Mouse (Mus musculus): ENCODE measurements at regions not wholly inside any gene's neighbourhood (a gene's known extent, or its start where the extent isn't known, plus 50 kb on each side); places are given as distances from the start of the nearest gene placed in this dataset.

GRCm38 (mm10) chr2:7840612-7841011, 331.2 kb upstream of the Celf2 start:
- Histone ChIP-seq H3K27me3 (ENCODE audit: control insufficient read depth, insufficient read depth, low read length) (no peaks in the 10 kb centered on the region), H3K27ac (ENCODE audit: low read depth, low read length) (no peak overlapping the region), H3K4me2 (no peak overlapping the region), H3K9me3 (ENCODE audit: control insufficient read depth, low read length) (no peaks in the 10 kb centered on the region), H3K9ac (ENCODE audit: low read length) (no peak overlapping the region), H3K4me3 (ENCODE audit: low read depth, low read length) (no peak overlapping the region), H3K4me1 (ENCODE audit: control insufficient read depth, insufficient read depth, low read length) (no peaks in the 10 kb centered on the region), H3K36me3 (ENCODE audit: control insufficient read depth, insufficient read depth, low read length) (no peaks in the 10 kb centered on the region)
- 91% methylated on average over 1 of the region's 1 CpGs for WGBS
- ATAC-seq (ENCODE audit: low FRiP score) (no peak), DNase-seq (ENCODE audit: low spot score, missing footprints) (no peak)

GRCm38 (mm10) chr2:7837877-7838276, 328.5 kb upstream of the Celf2 start:
- Histone ChIP-seq H3K9me3 (ENCODE audit: control insufficient read depth, low read length) (no peaks in the 10 kb centered on the region), H3K36me3 (ENCODE audit: control insufficient read depth, insufficient read depth, low read length) (no peaks in the 10 kb centered on the region), H3K27me3 (ENCODE audit: control insufficient read depth, insufficient read depth, low read length) (no peaks in the 10 kb centered on the region), H3K4me1 (ENCODE audit: control insufficient read depth, insufficient read depth, low read length) (no peaks in the 10 kb centered on the region), H3K9ac (ENCODE audit: low read length) (no peak overlapping the region), H3K4me2 (no peak overlapping the region), H3K4me3 (ENCODE audit: low read depth, low read length) (no peak overlapping the region), H3K27ac (ENCODE audit: low read depth, low read length) (no peak overlapping the region)
- no peak for ATAC-seq (ENCODE audit: low FRiP score)
- DNase-seq (ENCODE audit: low spot score, missing footprints): no peak
- WGBS: 76% methylated on average over 3 of the region's 3 CpGs

- Histone ChIP-seq H3K4me2 (no peak overlapping the region), H3K9me3 (ENCODE audit: control insufficient read depth, low read length) (no peaks in the 10 kb centered on the region), H3K36me3 (ENCODE audit: control insufficient read depth, insufficient read depth, low read length) (no peaks in the 10 kb centered on the region), H3K9ac (ENCODE audit: low read length) (no peak overlapping the region), H3K4me1 (ENCODE audit: control insufficient read depth, insufficient read depth, low read length) (no peaks in the 10 kb centered on the region), H3K27ac (ENCODE audit: low read depth, low read length) (no peak overlapping the region), H3K27me3 (ENCODE audit: control insufficient read depth, insufficient read depth, low read length) (no peaks in the 10 kb centered on the region), H3K4me3 (ENCODE audit: low read depth, low read length) (no peak overlapping the region)
- DNase-seq (ENCODE audit: low spot score, missing footprints) (no peak), ATAC-seq (ENCODE audit: low FRiP score) (no peak)
- 85% methylated on average over 4 of the region's 4 CpGs for WGBS
These were observed 321.9 kb upstream of the Celf2 start for GRCm38 (mm10) chr2:7831239-7831638.

GRCm38 (mm10) chr2:7826272-7826671, 316.9 kb upstream of the Celf2 start:
- 70% methylated on average over 7 of the region's 7 CpGs for WGBS
- H3K9me3 ChIP-seq (ENCODE audit: control insufficient read depth, low read length): no peaks in the 10 kb centered on the region
- H3K27me3 ChIP-seq (ENCODE audit: control insufficient read depth, insufficient read depth, low read length): no peaks in the 10 kb centered on the region
- DNase-seq (ENCODE audit: low spot score, missing footprints): no peak
- H3K4me1 ChIP-seq (ENCODE audit: control insufficient read depth, insufficient read depth, low read length): no peaks in the 10 kb centered on the region
- H3K4me2 ChIP-seq: no peak overlapping the region
- no peak overlapping the region for H3K27ac ChIP-seq (ENCODE audit: low read depth, low read length)
- no peak overlapping the region for H3K4me3 ChIP-seq (ENCODE audit: low read depth, low read length)
- ATAC-seq (ENCODE audit: low FRiP score): no peak
- H3K9ac ChIP-seq (ENCODE audit: low read length): no peak overlapping the region
- no peaks in the 10 kb centered on the region for H3K36me3 ChIP-seq (ENCODE audit: control insufficient read depth, insufficient read depth, low read length)

GRCm38 (mm10) chr2:7796415-7796814, 287.1 kb upstream of the Celf2 start:
- ATAC-seq (ENCODE audit: low FRiP score) (no peak), DNase-seq (ENCODE audit: low spot score, missing footprints) (no peak)
- H3K36me3 ChIP-seq (ENCODE audit: control insufficient read depth, insufficient read depth, low read length): no peaks in the 10 kb centered on the region
- WGBS: 78% methylated on average over 2 of the region's 2 CpGs
- H3K27ac ChIP-seq (ENCODE audit: low read depth, low read length): no peak overlapping the region
- H3K9me3 ChIP-seq (ENCODE audit: control insufficient read depth, low read length): no peaks in the 10 kb centered on the region
- no peak overlapping the region for H3K9ac ChIP-seq (ENCODE audit: low read length)
- no peaks in the 10 kb centered on the region for H3K4me1 ChIP-seq (ENCODE audit: control insufficient read depth, insufficient read depth, low read length)
- H3K4me3 ChIP-seq (ENCODE audit: low read depth, low read length): no peak overlapping the region
- H3K4me2 ChIP-seq: no peak overlapping the region
- H3K27me3 ChIP-seq (ENCODE audit: control insufficient read depth, insufficient read depth, low read length): no peaks in the 10 kb centered on the region

- Histone ChIP-seq H3K36me3 (ENCODE audit: control insufficient read depth, insufficient read depth, low read length) (no peaks in the 10 kb centered on the region), H3K9ac (ENCODE audit: low read length) (no peak overlapping the region), H3K27me3 (ENCODE audit: control insufficient read depth, insufficient read depth, low read length) (no peaks in the 10 kb centered on the region), H3K4me2 (no peak overlapping the region), H3K9me3 (ENCODE audit: control insufficient read depth, low read length) (no peaks in the 10 kb centered on the region), H3K4me1 (ENCODE audit: control insufficient read depth, insufficient read depth, low read length) (no peaks in the 10 kb centered on the region), H3K27ac (ENCODE audit: low read depth, low read length) (no peak overlapping the region), H3K4me3 (ENCODE audit: low read depth, low read length) (no peak overlapping the region)
- ATAC-seq (ENCODE audit: low FRiP score): no peak
- WGBS: 85% methylated on average over 2 of the region's 2 CpGs
- no peak for DNase-seq (ENCODE audit: low spot score, missing footprints)
These were observed 283.2 kb upstream of the Celf2 start for GRCm38 (mm10) chr2:7792456-7793145.

GRCm38 (mm10) chr2:7778610-7779009, 269.2 kb upstream of the Celf2 start:
- no peaks in the 10 kb centered on the region for H3K4me1 ChIP-seq (ENCODE audit: control insufficient read depth, insufficient read depth, low read length)
- H3K27ac ChIP-seq (ENCODE audit: low read depth, low read length): no peak overlapping the region
- H3K36me3 ChIP-seq (ENCODE audit: control insufficient read depth, insufficient read depth, low read length): no peaks in the 10 kb centered on the region
- ATAC-seq (ENCODE audit: low FRiP score) (no peak), DNase-seq (ENCODE audit: low spot score, missing footprints) (no peak)
- no peak overlapping the region for H3K9ac ChIP-seq (ENCODE audit: low read length)
- H3K4me2 ChIP-seq: no peak overlapping the region
- no peaks in the 10 kb centered on the region for H3K9me3 ChIP-seq (ENCODE audit: control insufficient read depth, low read length)
- no peaks in the 10 kb centered on the region for H3K27me3 ChIP-seq (ENCODE audit: control insufficient read depth, insufficient read depth, low read length)
- WGBS: 59% methylated on average over 2 of the region's 2 CpGs
- H3K4me3 ChIP-seq (ENCODE audit: low read depth, low read length): no peak overlapping the region

GRCm38 (mm10) chr2:7734097-7734730, 224.9 kb upstream of the Celf2 start:
- no peaks in the 10 kb centered on the region for H3K4me1 ChIP-seq (ENCODE audit: control insufficient read depth, insufficient read depth, low read length)
- DNase-seq (ENCODE audit: low spot score, missing footprints) (peak; percentile 2), ATAC-seq (ENCODE audit: low FRiP score) (peak; percentile 52; the same call in 1 of the 2 replicates)
- H3K9ac ChIP-seq (ENCODE audit: low read length): no peak overlapping the region
- 60% methylated on average over 8 of the region's 8 CpGs for WGBS
- no peak overlapping the region for H3K27ac ChIP-seq (ENCODE audit: low read depth, low read length)
- no peaks in the 10 kb centered on the region for H3K36me3 ChIP-seq (ENCODE audit: control insufficient read depth, insufficient read depth, low read length)
- no peak overlapping the region for H3K4me3 ChIP-seq (ENCODE audit: low read depth, low read length)
- no peaks in the 10 kb centered on the region for H3K9me3 ChIP-seq (ENCODE audit: control insufficient read depth, low read length)
- no peaks in the 10 kb centered on the region for H3K27me3 ChIP-seq (ENCODE audit: control insufficient read depth, insufficient read depth, low read length)
- H3K4me2 ChIP-seq: no peak overlapping the region

- Histone ChIP-seq H3K27ac (ENCODE audit: low read depth, low read length) (no peak overlapping the region), H3K4me1 (ENCODE audit: control insufficient read depth, insufficient read depth, low read length) (no peaks in the 10 kb centered on the region), H3K36me3 (ENCODE audit: control insufficient read depth, insufficient read depth, low read length) (no peaks in the 10 kb centered on the region), H3K4me3 (ENCODE audit: low read depth, low read length) (no peak overlapping the region), H3K9ac (ENCODE audit: low read length) (no peak overlapping the region), H3K4me2 (no peak overlapping the region), H3K27me3 (ENCODE audit: control insufficient read depth, insufficient read depth, low read length) (no peaks in the 10 kb centered on the region), H3K9me3 (ENCODE audit: control insufficient read depth, low read length) (no peaks in the 10 kb centered on the region)
- WGBS: 94% methylated on average over 1 of the region's 1 CpGs
- ATAC-seq (ENCODE audit: low FRiP score) (no peak), DNase-seq (ENCODE audit: low spot score, missing footprints) (peak; percentile 26)
These were observed 221.6 kb upstream of the Celf2 start for GRCm38 (mm10) chr2:7730960-7731359.
